Mouse (Mus musculus) forebrain, embryonic 13.5 days (tissue): ENCODE measurements at regions not wholly inside any gene's neighbourhood (a gene's known extent, or its start where the extent isn't known, plus 50 kb on each side); places are given as distances from the start of the nearest gene placed in this dataset.
A peak's percentile ranks its signal among the peaks of the same experiment; 100 is the strongest.

Experiments
- ATAC-seq: fragments of 200-750 bp; cut with Nextera tagmentation; 2 replicates; pipeline ENCODE4 v1.8.0; 2017
- H3K27ac ChIP-seq: fragments of 300-500 bp; sonication (generic); 2 replicates; pipeline ENCODE4 v1.5.1; 2015; ENCODE audit warnings: inconsistent platforms, mild to moderate bottlenecking, moderate library complexity
- H3K27me3 ChIP-seq: fragments of 300-500 bp; sonication (generic); 2 replicates; pipeline ENCODE4 v1.6.1; 2015; ENCODE audit warnings: mild to moderate bottlenecking, inconsistent platforms
- H3K36me3 ChIP-seq: fragments of 300-500 bp; sonication (generic); 2 replicates; pipeline ENCODE4 v1.6.1; 2015; ENCODE audit warnings: mild to moderate bottlenecking, inconsistent platforms; ENCODE audit not compliant: poor library complexity, severe bottlenecking
- H3K4me1 ChIP-seq: fragments of 300-500 bp; sonication (generic); 2 replicates; pipeline ENCODE4 v1.6.1; 2015; ENCODE audit warnings: inconsistent platforms
- H3K4me2 ChIP-seq: fragments of 300-500 bp; sonication (generic); 2 replicates; pipeline ENCODE4 v1.6.1; 2015; ENCODE audit warnings: inconsistent platforms, mild to moderate bottlenecking, moderate library complexity
- H3K4me3 ChIP-seq: fragments of 300-500 bp; sonication (generic); 2 replicates; pipeline ENCODE4 v1.5.1; 2015; ENCODE audit warnings: mild to moderate bottlenecking, inconsistent platforms
- H3K9ac ChIP-seq: fragments of 300-500 bp; sonication (generic); 2 replicates; pipeline ENCODE4 v1.6.1; 2015; ENCODE audit warnings: mild to moderate bottlenecking, inconsistent platforms
- H3K9me3 ChIP-seq: fragments of 300-500 bp; sonication (generic); replicated peaks from 2 replicates; pipeline ENCODE4 v1.6.1; 2016; ENCODE audit warnings: inconsistent platforms
- WGBS: fragments of 180-500 bp; shearing (Covaris S2); methylation state at CpG from one replicate; pipeline ENCODE4 v1.1.7; 2015; 5-methylcytosine and 5-hydroxymethylcytosine counted together

GRCm38 (mm10) chr6:49893113-49893512, 70.6 kb downstream of the Npy start:
- Histone ChIP-seq H3K27me3 (no peaks in the 10 kb centered on the region), H3K27ac (no peak overlapping the region), H3K36me3 (no peaks in the 10 kb centered on the region), H3K4me3 (no peak overlapping the region), H3K9ac (no peak overlapping the region), H3K9me3 (peaks cover 22% of the 10 kb centered on the region), H3K4me2 (no peak overlapping the region), H3K4me1 (no peaks in the 10 kb centered on the region)
- ATAC-seq: no peak
- WGBS: 90% methylated on average over 7 of the region's 7 CpGs

- 94% methylated on average over 3 of the region's 3 CpGs for WGBS
- peaks cover 12% of the 10 kb centered on the region; the same call in 1 of the 2 replicates for H3K9me3 ChIP-seq
- H3K27me3 ChIP-seq: no peaks in the 10 kb centered on the region
- H3K4me2 ChIP-seq: no peak overlapping the region
- no peak overlapping the region for H3K9ac ChIP-seq
- H3K36me3 ChIP-seq: no peaks in the 10 kb centered on the region
- H3K4me1 ChIP-seq: no peaks in the 10 kb centered on the region; the same call in 1 of the 2 replicates
- no peak overlapping the region for H3K27ac ChIP-seq
- no peak overlapping the region for H3K4me3 ChIP-seq
- ATAC-seq: no peak
Measured at GRCm38 (mm10) chr6:49899146-49899545, 76.6 kb downstream of the Npy start.

- Histone ChIP-seq H3K9me3 (no peaks in the 10 kb centered on the region), H3K4me3 (no peak overlapping the region), H3K4me2 (no peak overlapping the region), H3K9ac (no peak overlapping the region), H3K27me3 (no peaks in the 10 kb centered on the region), H3K4me1 (no peaks in the 10 kb centered on the region; the same call in 1 of the 2 replicates), H3K36me3 (no peaks in the 10 kb centered on the region), H3K27ac (no peak overlapping the region)
- no peak for ATAC-seq
- WGBS: 94% methylated on average over 6 of the region's 6 CpGs
Measured at GRCm38 (mm10) chr6:49901512-49901911, 79.0 kb downstream of the Npy start.

GRCm38 (mm10) chr6:49904001-49904400, 81.5 kb downstream of the Npy start:
- no peak overlapping the region for H3K9ac ChIP-seq
- no peak overlapping the region for H3K27ac ChIP-seq
- H3K9me3 ChIP-seq: no peaks in the 10 kb centered on the region
- WGBS: 56% methylated on average over 6 of the region's 6 CpGs
- 0 out of 2 replicates have a peak, but pooled peaks have one; percentile 53 for ATAC-seq
- H3K36me3 ChIP-seq: no peaks in the 10 kb centered on the region
- H3K4me2 ChIP-seq: no peak overlapping the region
- H3K27me3 ChIP-seq: no peaks in the 10 kb centered on the region
- no peak overlapping the region for H3K4me3 ChIP-seq
- no peaks in the 10 kb centered on the region; the same call in 1 of the 2 replicates for H3K4me1 ChIP-seq

- Histone ChIP-seq H3K27me3 (no peaks in the 10 kb centered on the region), H3K4me3 (no peak overlapping the region), H3K9me3 (no peaks in the 10 kb centered on the region), H3K27ac (no peak overlapping the region), H3K4me2 (no peak overlapping the region), H3K9ac (no peak overlapping the region), H3K36me3 (no peaks in the 10 kb centered on the region), H3K4me1 (no peaks in the 10 kb centered on the region; the same call in 1 of the 2 replicates)
- WGBS: 84% methylated on average over 2 of the region's 2 CpGs
- no peak for ATAC-seq
Measured at GRCm38 (mm10) chr6:49906456-49906855, 83.9 kb downstream of the Npy start.

GRCm38 (mm10) chr6:49919089-49919812, 96.7 kb downstream of the Npy start:
- no peak overlapping the region for H3K4me2 ChIP-seq
- no peak overlapping the region for H3K27ac ChIP-seq
- ATAC-seq: peak; percentile 75
- 28% methylated on average over 7 of the region's 7 CpGs for WGBS
- no peaks in the 10 kb centered on the region for H3K27me3 ChIP-seq
- no peaks in the 10 kb centered on the region for H3K4me1 ChIP-seq
- no peak overlapping the region for H3K9ac ChIP-seq
- H3K4me3 ChIP-seq: no peak overlapping the region
- H3K9me3 ChIP-seq: no peaks in the 10 kb centered on the region
- H3K36me3 ChIP-seq: no peaks in the 10 kb centered on the region

- Histone ChIP-seq H3K36me3 (no peaks in the 10 kb centered on the region), H3K9me3 (no peaks in the 10 kb centered on the region), H3K9ac (no peak overlapping the region), H3K27ac (no peak overlapping the region), H3K4me1 (no peaks in the 10 kb centered on the region), H3K4me2 (no peak overlapping the region), H3K27me3 (no peaks in the 10 kb centered on the region), H3K4me3 (no peak overlapping the region)
- no peak for ATAC-seq
- 70% methylated on average over 1 of the region's 1 CpGs for WGBS
Measured at GRCm38 (mm10) chr6:49919813-49920170, 97.3 kb downstream of the Npy start.

GRCm38 (mm10) chr6:49924296-49924695, 101.8 kb downstream of the Npy start:
- no peaks in the 10 kb centered on the region for H3K27me3 ChIP-seq
- H3K4me3 ChIP-seq: no peak overlapping the region
- H3K9me3 ChIP-seq: no peaks in the 10 kb centered on the region
- no peak; the same call in 1 of the 2 replicates for ATAC-seq
- no peaks in the 10 kb centered on the region for H3K4me1 ChIP-seq
- H3K36me3 ChIP-seq: no peaks in the 10 kb centered on the region
- no peak overlapping the region for H3K27ac ChIP-seq
- 71% methylated on average over 5 of the region's 5 CpGs for WGBS
- H3K4me2 ChIP-seq: no peak overlapping the region
- no peak overlapping the region for H3K9ac ChIP-seq

- Histone ChIP-seq H3K9ac (no peak overlapping the region), H3K36me3 (no peaks in the 10 kb centered on the region), H3K9me3 (0 out of 2 replicates have a peak, but pooled peaks cover 5% of the 10 kb centered on the region), H3K27ac (no peak overlapping the region), H3K4me3 (no peak overlapping the region), H3K27me3 (no peaks in the 10 kb centered on the region), H3K4me1 (no peaks in the 10 kb centered on the region), H3K4me2 (no peak overlapping the region)
- no peak for ATAC-seq
- 82% methylated on average over 4 of the region's 4 CpGs for WGBS
Measured at GRCm38 (mm10) chr6:49928075-49928474, 105.6 kb downstream of the Npy start.

- no peak overlapping the region for H3K27ac ChIP-seq
Measured at GRCm38 (mm10) chr6:49930104-49930503, 107.6 kb downstream of the Npy start.

GRCm38 (mm10) chr6:49943087-49943486, 120.6 kb downstream of the Npy start:
- Histone ChIP-seq H3K9me3 (no peaks in the 10 kb centered on the region), H3K27me3 (no peaks in the 10 kb centered on the region), H3K36me3 (no peaks in the 10 kb centered on the region), H3K4me2 (no peak overlapping the region), H3K9ac (no peak overlapping the region), H3K4me1 (no peaks in the 10 kb centered on the region), H3K4me3 (no peak overlapping the region), H3K27ac (no peak overlapping the region)
- WGBS: 88% methylated on average over 9 of the region's 9 CpGs
- ATAC-seq: no peak

More at GRCm38 (mm10) chr6:49930104-49930503, 107.6 kb downstream of the Npy start:
- no peaks in the 10 kb centered on the region for H3K27me3 ChIP-seq
- WGBS: 56% methylated on average over 4 of the region's 4 CpGs
- no peak overlapping the region for H3K9ac ChIP-seq
- H3K36me3 ChIP-seq: no peaks in the 10 kb centered on the region
- H3K4me3 ChIP-seq: no peak overlapping the region
- no peak for ATAC-seq
- H3K4me2 ChIP-seq: no peak overlapping the region
- H3K9me3 ChIP-seq: 0 out of 2 replicates have a peak, but pooled peaks cover 5% of the 10 kb centered on the region
- no peaks in the 10 kb centered on the region for H3K4me1 ChIP-seq

- Histone ChIP-seq H3K4me1 (no peaks in the 10 kb centered on the region), H3K27me3 (no peaks in the 10 kb centered on the region), H3K27ac (no peak overlapping the region), H3K9ac (no peak overlapping the region), H3K4me3 (no peak overlapping the region), H3K36me3 (no peaks in the 10 kb centered on the region), H3K9me3 (no peaks in the 10 kb centered on the region), H3K4me2 (no peak overlapping the region)
- ATAC-seq: no peak
- WGBS: 91% methylated on average over 8 of the region's 8 CpGs
Measured at GRCm38 (mm10) chr6:49958891-49959290, 136.4 kb downstream of the Npy start.

GRCm38 (mm10) chr6:49961166-49961565, 138.7 kb downstream of the Npy start:
- Histone ChIP-seq H3K9me3 (no peaks in the 10 kb centered on the region), H3K27ac (no peak overlapping the region), H3K4me1 (no peaks in the 10 kb centered on the region), H3K9ac (no peak overlapping the region), H3K36me3 (no peaks in the 10 kb centered on the region), H3K4me2 (no peak overlapping the region), H3K27me3 (no peaks in the 10 kb centered on the region), H3K4me3 (no peak overlapping the region)
- no peak for ATAC-seq
- WGBS: 93% methylated on average over 4 of the region's 4 CpGs
